Mouse (Mus musculus): Measurements from ENCODE around the gene Sbno2. TPM values are rescaled to one million over a fixed set of nuclear protein-coding genes. Genes with fewer than 3 reads are reported as not detected.

Sbno2 gene
- total and polyA plus RNA-seq, 2 experiments from 2014 or later, result 7.6 to 24.3 TPM

GRCm38 (mm10) chr10:80103032-80103431, 2.3 kb downstream of the Sbno2 start:
- Histone ChIP-seq H3K4me3 (ENCODE audit: low read depth, low read length) (no peak overlapping the region; the same call in 1 of the 2 replicates), H3K4me2 (ENCODE audit: low read depth, low read length, poor library complexity, severe bottlenecking) (peak overlapping the region; percentile 99; the same call in 1 of the 2 replicates), H3K27me3 (ENCODE audit: insufficient read depth, low read length) (no peaks in the 10 kb centered on the region), H3K27ac (ENCODE audit: low read depth, low read length) (0 out of 2 replicates have a peak overlapping the region, but pooled peaks have one; percentile 52), H3K9ac (replicated peaks; ENCODE audit: low read length, poor library complexity, severe bottlenecking) (peak overlapping the region; percentile 90; the same call in 1 of the 2 replicates), H3K36me3 (ENCODE audit: insufficient read depth, low read length) (no peaks in the 10 kb centered on the region), H3K4me1 (ENCODE audit: insufficient read depth, low read length) (peaks cover 7% of the 10 kb centered on the region; the same call in 1 of the 2 replicates), H3K9me3 (ENCODE audit: low read length) (no peaks in the 10 kb centered on the region)
- DNase-seq (ENCODE audit: low spot score) (no peak), ATAC-seq (ENCODE audit: low FRiP score) (no peak)
- no peak for TF ChIP-seq CTCF (IDR thresholded peaks at IDR 0.05)
- 77% methylated on average over 2 of the region's 2 CpGs for WGBS

GRCm38 (mm10) chr10:80102216-80102915, 3.0 kb downstream of the Sbno2 start:
- no peak for TF ChIP-seq CTCF (IDR thresholded peaks at IDR 0.05)
- Histone ChIP-seq H3K4me2 (ENCODE audit: low read depth, low read length, poor library complexity, severe bottlenecking) (peak overlapping the region; percentile 99), H3K9me3 (ENCODE audit: low read length) (no peaks in the 10 kb centered on the region), H3K9ac (replicated peaks; ENCODE audit: low read length, poor library complexity, severe bottlenecking) (peak overlapping the region; percentile 90), H3K27ac (ENCODE audit: low read depth, low read length) (peak overlapping the region; percentile 52), H3K4me1 (ENCODE audit: insufficient read depth, low read length) (peaks cover 7% of the 10 kb centered on the region; the same call in 1 of the 2 replicates), H3K4me3 (ENCODE audit: low read depth, low read length) (peak overlapping the region; percentile 80), H3K27me3 (ENCODE audit: insufficient read depth, low read length) (no peaks in the 10 kb centered on the region), H3K36me3 (ENCODE audit: insufficient read depth, low read length) (no peaks in the 10 kb centered on the region)
- WGBS, result under 1% methylated on average over 49 of the region's 59 CpGs
- DNase-seq (ENCODE audit: low spot score) (peak; percentile 85), ATAC-seq (ENCODE audit: low FRiP score) (peak; percentile 79)

GRCm38 (mm10) chr10:80100982-80101381, 4.4 kb downstream of the Sbno2 start:
- TF ChIP-seq CTCF (IDR thresholded peaks at IDR 0.05), result no peak
- H3K36me3 ChIP-seq (ENCODE audit: insufficient read depth, low read length), result no peaks in the 10 kb centered on the region
- 70% methylated on average over 11 of the region's 11 CpGs for WGBS
- ATAC-seq (ENCODE audit: low FRiP score) (no peak), DNase-seq (ENCODE audit: low spot score) (no peak)
- H3K9ac ChIP-seq (replicated peaks; ENCODE audit: low read length, poor library complexity, severe bottlenecking), result no peak overlapping the region; the same call in 1 of the 2 replicates
- no peak overlapping the region; the same call in 1 of the 2 replicates for H3K4me2 ChIP-seq (ENCODE audit: low read depth, low read length, poor library complexity, severe bottlenecking)
- no peaks in the 10 kb centered on the region for H3K9me3 ChIP-seq (ENCODE audit: low read length)
- no peaks in the 10 kb centered on the region for H3K27me3 ChIP-seq (ENCODE audit: insufficient read depth, low read length)
- H3K27ac ChIP-seq (ENCODE audit: low read depth, low read length), result no peak overlapping the region
- no peak overlapping the region for H3K4me3 ChIP-seq (ENCODE audit: low read depth, low read length)
- H3K4me1 ChIP-seq (ENCODE audit: insufficient read depth, low read length), result peaks cover 7% of the 10 kb centered on the region; the same call in 1 of the 2 replicates

- Histone ChIP-seq H3K9ac (replicated peaks; ENCODE audit: low read length, poor library complexity, severe bottlenecking) (no peak overlapping the region), H3K36me3 (ENCODE audit: insufficient read depth, low read length) (no peaks in the 10 kb centered on the region), H3K4me2 (ENCODE audit: low read depth, low read length, poor library complexity, severe bottlenecking) (no peak overlapping the region), H3K4me1 (ENCODE audit: insufficient read depth, low read length) (peaks cover 7% of the 10 kb centered on the region; the same call in 1 of the 2 replicates), H3K9me3 (ENCODE audit: low read length) (no peaks in the 10 kb centered on the region), H3K27ac (ENCODE audit: low read depth, low read length) (no peak overlapping the region), H3K27me3 (ENCODE audit: insufficient read depth, low read length) (no peaks in the 10 kb centered on the region), H3K4me3 (ENCODE audit: low read depth, low read length) (no peak overlapping the region)
- no peak for TF ChIP-seq CTCF (IDR thresholded peaks at IDR 0.05)
- no peak for ATAC-seq (ENCODE audit: low FRiP score)
- DNase-seq (ENCODE audit: low spot score), result no peak
- WGBS, result 94% methylated on average over 5 of the region's 5 CpGs
Observed at GRCm38 (mm10) chr10:80098630-80099029, 6.7 kb downstream of the Sbno2 start.

GRCm38 (mm10) chr10:80097275-80097674, 8.1 kb downstream of the Sbno2 start:
- H3K27ac ChIP-seq (ENCODE audit: low read depth, low read length), result no peak overlapping the region
- DNase-seq (ENCODE audit: low spot score) (no peak), ATAC-seq (ENCODE audit: low FRiP score) (no peak)
- H3K36me3 ChIP-seq (ENCODE audit: insufficient read depth, low read length), result no peaks in the 10 kb centered on the region
- no peaks in the 10 kb centered on the region for H3K9me3 ChIP-seq (ENCODE audit: low read length)
- no peak overlapping the region for H3K4me2 ChIP-seq (ENCODE audit: low read depth, low read length, poor library complexity, severe bottlenecking)
- no peak for TF ChIP-seq CTCF (IDR thresholded peaks at IDR 0.05)
- H3K9ac ChIP-seq (replicated peaks; ENCODE audit: low read length, poor library complexity, severe bottlenecking), result no peak overlapping the region
- H3K4me1 ChIP-seq (ENCODE audit: insufficient read depth, low read length), result peaks cover 7% of the 10 kb centered on the region; the same call in 1 of the 2 replicates
- H3K4me3 ChIP-seq (ENCODE audit: low read depth, low read length), result no peak overlapping the region
- H3K27me3 ChIP-seq (ENCODE audit: insufficient read depth, low read length), result no peaks in the 10 kb centered on the region
- 19% methylated on average over 6 of the region's 7 CpGs for WGBS

GRCm38 (mm10) chr10:80095547-80095946, 9.8 kb downstream of the Sbno2 start:
- Histone ChIP-seq H3K4me1 (ENCODE audit: insufficient read depth, low read length) (no peaks in the 10 kb centered on the region), H3K36me3 (ENCODE audit: insufficient read depth, low read length) (no peaks in the 10 kb centered on the region; the same call in 1 of the 2 replicates), H3K9me3 (ENCODE audit: low read length) (no peaks in the 10 kb centered on the region), H3K27me3 (ENCODE audit: insufficient read depth, low read length) (no peaks in the 10 kb centered on the region), H3K27ac (ENCODE audit: low read depth, low read length) (no peak overlapping the region), H3K9ac (replicated peaks; ENCODE audit: low read length, poor library complexity, severe bottlenecking) (no peak overlapping the region), H3K4me3 (ENCODE audit: low read depth, low read length) (no peak overlapping the region), H3K4me2 (ENCODE audit: low read depth, low read length, poor library complexity, severe bottlenecking) (no peak overlapping the region)
- TF ChIP-seq CTCF (IDR thresholded peaks at IDR 0.05), result no peak
- DNase-seq (ENCODE audit: low spot score) (no peak), ATAC-seq (ENCODE audit: low FRiP score) (no peak)
- WGBS, result 88% methylated on average over 5 of the region's 5 CpGs

All from midbrain, postnatal 0 days (tissue).